In the genomic region with DNA sequence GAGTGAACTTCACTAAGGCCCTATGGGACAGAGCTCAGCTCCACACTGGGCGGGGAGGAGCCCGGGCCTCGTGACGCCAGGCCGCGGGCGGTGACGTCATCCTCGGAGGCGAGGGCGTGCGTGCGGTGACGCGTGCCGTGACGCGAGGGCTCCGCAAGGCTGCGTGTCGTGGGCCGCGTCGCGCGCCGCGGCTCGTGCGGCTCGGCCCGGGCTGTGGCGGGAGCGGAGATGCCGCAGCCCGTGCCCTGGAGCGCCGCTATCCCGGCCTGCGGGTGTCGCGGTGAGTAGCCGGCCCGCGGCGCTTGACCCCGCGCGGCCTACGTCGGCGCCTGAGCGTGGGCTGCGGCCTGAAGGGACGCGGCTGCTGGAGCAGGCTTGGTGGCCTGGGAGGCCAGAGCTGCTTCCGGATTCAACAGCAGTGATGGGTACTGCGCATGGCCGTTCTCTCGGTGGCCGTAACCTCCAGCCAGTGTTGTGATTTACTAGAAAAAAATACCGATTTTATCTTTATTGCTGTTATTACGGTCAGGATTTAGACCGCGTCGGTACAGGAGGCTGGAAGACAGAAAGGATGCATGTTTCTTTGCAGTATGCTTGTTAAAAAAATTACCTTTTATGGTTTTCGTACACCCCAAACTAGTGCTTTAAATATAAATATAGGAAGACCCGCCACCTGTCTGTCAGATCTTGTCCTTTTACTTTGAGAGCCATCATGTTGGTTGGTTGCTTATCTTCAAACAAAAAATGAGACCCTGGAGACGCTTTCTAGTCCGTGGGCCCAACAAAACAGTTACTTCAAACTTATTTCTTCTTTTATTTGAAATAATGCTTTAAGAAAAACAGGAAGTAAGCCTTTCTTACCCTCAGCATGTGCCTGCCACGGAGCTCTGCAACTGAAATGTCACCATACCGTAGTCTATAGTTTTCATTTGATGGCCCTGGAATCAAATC, we compare ENCODE assay signal across 8 mouse cellular contexts. TPM values are rescaled to one million over a fixed set of nuclear protein-coding genes. Genes with fewer than 3 reads are reported as not detected.
DNase-seq lines count a peak whose midpoint lies in the region; ATAC-seq lines count a peak whose summit lies in the region.

TSS of gene E130116L18Rik (minus strand) at position 402 of the 951 bp plus-strand sequence.

- peak within 1 kb of the TSS; percentile 94 for H3K4me3 ChIP-seq in megakaryocyte, embryonic 14.5 days (replicated peaks)

- H3K4me1 ChIP-seq in megakaryocyte, embryonic 14.5 days: peaks cover 11% of the 10 kb centered on the region; the same call in 1 of the 2 replicates

- peaks cover 7% of the 10 kb centered on the region for H3K36me3 ChIP-seq in megakaryocyte, embryonic 14.5 days (replicated peaks; ENCODE audit: low read length)

- intact Hi-C loops in gastrocnemius, postnatal 14 days (cut with DNase I; ENCODE audit: low total_unique reads): no loop called here

- peak; percentile 97 for ATAC-seq in activated CD4-positive, CD25-positive, alpha-beta regulatory T cell, adult 4 months
- peak; percentile 95 for ATAC-seq in common myeloid progenitor, adult 5-6 weeks (replicated peaks; ENCODE audit: low read depth, poor library complexity, severe bottlenecking)
- ATAC-seq in inflammation-experienced regulatory T-cells, adult 6 months: peak; percentile 93

- DNase-seq in gastrocnemius, postnatal 14 days: peak; percentile 86
- DNase-seq in left cerebral cortex, adult 9 months (ENCODE audit: low spot score in 2 of 2): peak; percentile 69 to 91
- DNase-seq in right cerebral cortex, adult 2 months (ENCODE audit: low spot score in 2 of 2): peak; percentile 92
- peak; percentile 60 for DNase-seq in urinary bladder, postnatal 10 days (ENCODE audit: low spot score)

- no peaks in the 10 kb centered on the region for H3K9me3 ChIP-seq in megakaryocyte, embryonic 14.5 days

- H3K27me3 ChIP-seq in megakaryocyte, embryonic 14.5 days (replicated peaks): peaks cover 8% of the 10 kb centered on the region

RNA-seq across cellular contexts. Expression of gene E130116L18Rik, which starts in this region (rescaled TPM):
- polyA plus RNA-seq in activated CD4-positive, CD25-positive, alpha-beta regulatory T cell, adult 4 months (2017; shearing (Covaris generic)): not detected
- total RNA-seq in common myeloid progenitor, adult 5-6 weeks (2017): not detected in 2 replicates
- not detected for total RNA-seq in gastrocnemius, postnatal 14 days (2021)
- polyA plus RNA-seq in inflammation-experienced regulatory T-cells, adult 6 months (2017; shearing (Covaris generic)): not detected
- not detected in 2 replicates for polyA plus RNA-seq in megakaryocyte, embryonic 14.5 days (2012; ENCODE audit: insufficient read depth, low replicate concordance)

Comparison
In these comparisons a context has a peak if more than half of its experiments do, and no peak if none do; other contexts are left out.
1. Peak in every context shown above with its lines: DNase-seq, ATAC-seq and H3K4me3 ChIP-seq.
2. Peak in ATAC-seq in activated CD4-positive, CD25-positive, alpha-beta regulatory T cell, adult 4 months; RNA of the gene not detected or under 1 TPM.
3. Peak in ATAC-seq in common myeloid progenitor, adult 5-6 weeks; RNA of the gene not detected or under 1 TPM.
4. Peak in DNase-seq in gastrocnemius, postnatal 14 days; RNA of the gene not detected or under 1 TPM.
5. Peak in ATAC-seq in inflammation-experienced regulatory T-cells, adult 6 months; RNA of the gene not detected or under 1 TPM.